Mouse (Mus musculus) left cerebral cortex, adult 2 months (tissue): ENCODE results near the gene Arl3. TPM values are rescaled to one million over a fixed set of nuclear protein-coding genes. Genes with fewer than 3 reads are reported as not detected.

ENCODE experiments used
- DNase-seq, 2 experiments: peaks; one replicate each; pipeline ENCODE4 v3.0.0; 2021 to 2022; ENCODE audit warnings: low spot score in 2 of 2, mixed read lengths in 1 of 2; ENCODE audit errors: extremely low spot score in 1 of 2
- H3K27ac ChIP-seq: fragments of 200-600 bp; 2 replicates; pipeline ENCODE4 v1.8.1; 2022
- H3K4me3 ChIP-seq: fragments of 200-600 bp; 2 replicates; pipeline ENCODE4 v1.8.1; 2022
- CTCF ChIP-seq: fragments of 200-600 bp; IDR thresholded peaks from 2 replicates; pipeline ENCODE4 v1.8.1; 2022; ENCODE audit warnings: antibody characterized with exemption, mild to moderate bottlenecking, moderate library complexity
- intact Hi-C: fragments of 180-260 bp; cut with DNase I; formaldehyde crosslinking; loops from one replicate; pipeline ENCODE4 v1.15.1; 2025
- total RNA-seq, 2 experiments: library from RNA; stranded (reverse); gene quantifications; 2 replicates each; pipeline ENCODE4 v1.2.3; 2021

Arl3 gene
- total RNA-seq, 2 experiments from 2014 or later, result 120 to 129 TPM

- no peak for TF ChIP-seq CTCF
- DNase-seq, result no peak
- Histone ChIP-seq H3K4me3 (no peak overlapping the region), H3K27ac (no peak overlapping the region)
- intact Hi-C loops, result no loop called here
Measured at GRCm38 (mm10) chr19:46521698-46522097, 51.3 kb downstream of the Arl3 start.

GRCm38 (mm10) chr19:46518828-46519621 is 54.0 kb downstream of the Arl3 start:
- no peak overlapping the region for H3K4me3 ChIP-seq
- no peak for TF ChIP-seq CTCF
- DNase-seq, result no peak
- H3K27ac ChIP-seq, result no peak overlapping the region
- intact Hi-C loops, result no loop called here

GRCm38 (mm10) chr19:46518352-46518787 is 54.6 kb downstream of the Arl3 start:
- TF ChIP-seq CTCF, result no peak
- H3K27ac ChIP-seq, result peak overlapping the region; percentile 36; the same call in 1 of the 2 replicates
- intact Hi-C loops, result no loop called here
- H3K4me3 ChIP-seq, result no peak overlapping the region
- DNase-seq, result no peak

GRCm38 (mm10) chr19:46517529-46518351 is 55.3 kb downstream of the Arl3 start:
- no peak overlapping the region for H3K27ac ChIP-seq
- no peak for DNase-seq
- TF ChIP-seq CTCF, result no peak
- H3K4me3 ChIP-seq, result no peak overlapping the region
- intact Hi-C loops, result no loop called here

GRCm38 (mm10) chr19:46516667-46517528 is 56.1 kb downstream of the Arl3 start:
- intact Hi-C loops, result no loop called here
- no peak overlapping the region for H3K27ac ChIP-seq
- no peak for DNase-seq
- no peak overlapping the region for H3K4me3 ChIP-seq
- no peak for TF ChIP-seq CTCF

GRCm38 (mm10) chr19:46515287-46515821 is 57.6 kb downstream of the Arl3 start:
- TF ChIP-seq CTCF, result no peak
- no peak overlapping the region for H3K4me3 ChIP-seq
- intact Hi-C loops, result no loop called here
- no peak for DNase-seq
- no peak overlapping the region for H3K27ac ChIP-seq

GRCm38 (mm10) chr19:46514387-46514786 is 58.6 kb downstream of the Arl3 start:
- no peak overlapping the region for H3K4me3 ChIP-seq

GRCm38 (mm10) chr19:46511263-46511662 is 61.7 kb downstream of the Arl3 start:
- intact Hi-C loops, result no loop called here
- no peak for TF ChIP-seq CTCF
- Histone ChIP-seq H3K4me3 (no peak overlapping the region), H3K27ac (peak overlapping the region; percentile 12; the same call in 1 of the 2 replicates)
- DNase-seq, result no peak

More at GRCm38 (mm10) chr19:46514387-46514786, 58.6 kb downstream of the Arl3 start:
- TF ChIP-seq CTCF, result no peak
- no peak overlapping the region for H3K27ac ChIP-seq
- no peak for DNase-seq
- intact Hi-C loops, result no loop called here

GRCm38 (mm10) chr19:46510824-46511223 is 62.2 kb downstream of the Arl3 start:
- DNase-seq, result no peak
- H3K4me3 ChIP-seq, result no peak overlapping the region
- 0 out of 2 replicates have a peak overlapping the region, but pooled peaks have one; percentile 24 for H3K27ac ChIP-seq
- TF ChIP-seq CTCF, result peak; percentile 53
- intact Hi-C loops, result no loop called here

GRCm38 (mm10) chr19:46510401-46510800 is 62.6 kb downstream of the Arl3 start:
- intact Hi-C loops, result no loop called here
- Histone ChIP-seq H3K4me3 (no peak overlapping the region), H3K27ac (0 out of 2 replicates have a peak overlapping the region, but pooled peaks have one; percentile 24)
- TF ChIP-seq CTCF, result no peak
- DNase-seq, result no peak

- intact Hi-C loops, result no loop called here
- Histone ChIP-seq H3K4me3 (no peak overlapping the region), H3K27ac (no peak overlapping the region)
- no peak for DNase-seq
- no peak for TF ChIP-seq CTCF
Measured at GRCm38 (mm10) chr19:46509736-46510135, 63.3 kb downstream of the Arl3 start.
